Comparison of ENCODE assay signal across 8 mouse cellular contexts in the genomic region with DNA sequence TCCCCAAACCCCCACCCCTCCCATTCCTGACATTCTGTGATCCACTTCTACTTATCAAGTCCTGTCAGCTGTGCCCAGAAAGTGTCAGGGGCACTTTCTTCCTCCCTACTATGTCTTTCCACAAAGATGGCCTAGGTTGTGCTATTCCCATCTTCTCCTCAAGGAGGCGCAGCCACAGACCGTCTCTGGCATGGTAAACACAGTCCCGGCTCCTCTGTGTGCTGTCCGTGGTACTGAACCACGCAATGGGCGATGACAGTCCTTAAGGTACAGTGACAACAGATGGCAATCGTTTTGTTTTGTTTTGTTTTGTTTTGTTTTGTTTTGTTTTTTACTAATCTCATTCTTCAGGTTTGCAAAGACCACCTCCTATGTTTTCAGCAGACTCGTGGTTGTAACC.
A peak's percentile ranks its signal among the peaks of the same experiment; 100 is the strongest.
DNase-seq lines count a peak whose midpoint lies in the region; ATAC-seq lines count a peak whose summit lies in the region.

No protein-coding gene starts in this region.

- no peak for ATAC-seq in monocyte, adult 5-6 weeks (replicated peaks; ENCODE audit: insufficient number of reproducible peaks, low FRiP score, low TSS enrichment, poor library complexity, severe bottlenecking)
- ATAC-seq in erythroblast, adult 5-6 weeks (replicated peaks; ENCODE audit: low FRiP score, poor library complexity, severe bottlenecking) = no peak

- peak; percentile 1 to 2 for DNase-seq in monocyte, adult 2 months (ENCODE audit: low read depth in 1 of 2, low spot score in 2 of 2)
- DNase-seq in c-Kit-positive CD71-positive TER-119-negative erythroid progenitor cells, embryonic 14.5 days (ENCODE audit: low read depth) = peak; percentile 37
- peak; percentile 77 for DNase-seq in gastrocnemius, postnatal 14 days
- DNase-seq in kidney, postnatal 10 days = peak; percentile 93
- peak; percentile 66 for DNase-seq in lung, postnatal 25 days (ENCODE audit: low spot score)
- DNase-seq in spleen, adult 18-20 months = peak; percentile 9 to 49

- intact Hi-C loops in gastrocnemius, postnatal 14 days (cut with DNase I; ENCODE audit: low total_unique reads) = loop anchor here (2.0 kb wide), 1 partner anchor 334 kb away; no protein-coding TSS in a partner anchor

Comparison
In these comparisons a context has a peak if more than half of its experiments do, and no peak if none do; other contexts are left out.
1. DNase-seq: peak in every context shown above with its lines; median percentile 93 in kidney, postnatal 10 days; 77 in gastrocnemius, postnatal 14 days; 66 in lung, postnatal 25 days; 37 in c-Kit-positive CD71-positive TER-119-negative erythroid progenitor cells, embryonic 14.5 days; 29 in spleen, adult 18-20 months; 2 in monocyte, adult 2 months.